ENCODE assay signal across 1 mouse cellular context in the genomic region with DNA sequence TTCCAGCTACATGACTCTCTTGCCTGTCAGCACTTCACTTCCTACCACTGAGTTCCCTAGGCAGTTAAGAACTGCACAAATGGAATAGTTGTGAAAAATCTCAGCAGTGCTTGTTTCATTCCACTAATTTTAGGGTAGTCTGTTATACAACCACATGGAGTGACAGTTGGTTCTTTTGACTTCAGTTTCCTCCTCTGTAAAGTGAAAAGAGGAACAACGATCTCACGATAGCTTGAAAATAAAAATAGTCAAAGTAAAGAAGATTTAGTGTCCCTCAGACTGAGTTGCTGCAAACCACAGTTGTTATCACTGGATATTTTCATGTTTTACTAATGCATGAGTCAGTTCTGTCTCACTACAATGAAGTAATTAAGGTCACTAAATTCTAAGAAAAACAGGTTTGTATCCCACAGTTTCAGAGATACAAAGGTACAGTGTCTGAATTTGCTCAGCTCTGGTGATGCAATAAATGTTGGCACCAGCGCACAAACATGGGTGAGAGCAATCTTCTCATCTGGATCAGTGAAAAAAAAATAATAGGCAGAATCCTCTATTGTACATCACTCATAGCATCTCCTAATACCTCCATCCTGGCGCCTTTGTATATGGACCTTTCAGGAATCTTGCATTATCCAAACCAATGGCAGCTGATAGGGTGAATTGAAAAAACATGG.
A peak's percentile ranks its signal among the peaks of the same experiment; 100 is the strongest.
TF ChIP-seq lines count a peak whose summit lies in the region.

No protein-coding gene starts in this region.

TF ChIP-seq in MEL, 35 proteins besides CTCF, POLR2A, EP300 and RAD21 (continued from another document):
- TF ChIP-seq E2F4 (IDR thresholded peaks at IDR 0.05; ENCODE audit: borderline replicate concordance, low read depth, low read length) (no peak), MYB (IDR thresholded peaks at IDR 0.05; ENCODE audit: low read depth, low read length) (0 out of 2 replicates have a peak, but pooled peaks have one; percentile 51), SIN3A (IDR thresholded peaks at IDR 0.05; ENCODE audit: low read length) (0 out of 2 replicates have a peak, but pooled peaks have one; percentile 41)
TF ChIP-seq in MEL: peak in this region for 10.
